Mouse (Mus musculus) lung, adult 2 months (tissue): Measurements from ENCODE around the gene Lmod1.

Experiments used
- CTCF ChIP-seq: fragments of 200-500 bp; IDR thresholded peaks from 2 replicates; pipeline ENCODE4 v1.5.1; 2011; ENCODE audit warnings: mild to moderate bottlenecking, low read length, control low read depth; ENCODE audit not compliant: insufficient read depth
- POLR2A ChIP-seq: fragments of 200-500 bp; IDR thresholded peaks from 2 replicates; pipeline ENCODE4 v1.6.1; 2011; ENCODE audit warnings: low read depth, mild to moderate bottlenecking, control low read depth, low read length, borderline replicate concordance; ENCODE audit errors: extremely low read depth

DNA sequence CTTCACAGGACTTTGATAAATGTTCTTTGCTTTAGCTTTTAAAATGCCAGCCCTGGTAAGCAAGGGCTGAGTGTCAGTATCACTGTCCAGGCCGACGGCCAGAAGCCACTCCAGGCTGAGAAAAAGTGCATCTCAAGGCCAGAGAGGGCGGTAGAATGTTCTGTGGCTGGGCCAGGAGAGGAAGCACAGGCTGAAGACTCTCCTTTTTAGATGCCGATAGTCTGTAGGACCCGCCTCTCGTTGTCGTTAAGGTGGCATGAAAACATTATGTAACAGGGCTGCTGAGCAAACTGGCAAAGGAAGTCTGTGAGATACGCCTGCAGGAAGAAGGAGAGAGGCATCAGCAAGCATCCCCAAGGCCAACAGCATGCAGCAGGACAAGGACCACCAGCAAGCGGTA, 60.6 kb downstream of the Lmod1 start:
- TF ChIP-seq POLR2A (no peak), CTCF (no peak)
